Mouse (Mus musculus) small intestine, adult 2 months (tissue): ENCODE results near the gene Mmrn2.

Source experiments
- CTCF ChIP-seq: fragments of 200-500 bp; IDR thresholded peaks from 2 replicates; pipeline ENCODE4 v1.5.1; 2012; ENCODE audit warnings: low read depth, mild to moderate bottlenecking, control low read depth, inconsistent platforms, low read length, moderate library complexity, mixed read lengths; ENCODE audit not compliant: insufficient replicate concordance, insufficient read length; ENCODE audit errors: extremely low read depth
- POLR2A ChIP-seq: fragments of 200-500 bp; IDR thresholded peaks from 2 replicates; pipeline ENCODE4 v1.6.1; 2012; ENCODE audit warnings: low read depth, mild to moderate bottlenecking, control low read depth, inconsistent platforms, low read length, moderate library complexity

DNA sequence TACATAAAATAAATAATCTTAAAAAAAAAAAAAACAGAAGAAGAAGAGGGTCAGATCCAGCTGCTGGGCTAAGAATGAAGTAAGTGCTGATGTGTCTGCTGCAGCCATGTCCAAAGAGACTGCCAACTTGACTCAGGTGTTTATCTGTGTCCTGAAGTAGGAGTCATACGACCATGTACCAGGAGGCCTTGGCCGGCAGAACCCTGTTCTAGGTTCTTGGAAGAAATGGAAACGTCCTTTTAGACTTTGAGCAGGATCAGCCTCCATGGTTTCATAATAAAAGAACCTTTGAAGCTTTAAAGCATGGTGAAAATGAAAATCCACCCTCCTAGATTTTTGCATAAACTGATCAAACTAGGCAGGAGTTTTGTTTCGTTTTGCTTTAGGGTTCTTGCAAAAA, 20.8 kb upstream of the Mmrn2 start:
- TF ChIP-seq CTCF (no peak), POLR2A (no peak)
